Mouse (Mus musculus): Measurements from ENCODE around the gene Tmem201.

- no peak for TF ChIP-seq GATA1 (IDR thresholded peaks at IDR 0.05; ENCODE audit: borderline replicate concordance, low read length)
- TF ChIP-seq FLI1 (IDR thresholded peaks at IDR 0.05; ENCODE audit: low read length) = no peak
These were observed 12.8 kb upstream of the Tmem201 start for GRCm38 (mm10) chr4:149750671-149751070.
